Mouse (Mus musculus): ENCODE data around the gene Rps15a.

Gene Rps15a

DNA sequence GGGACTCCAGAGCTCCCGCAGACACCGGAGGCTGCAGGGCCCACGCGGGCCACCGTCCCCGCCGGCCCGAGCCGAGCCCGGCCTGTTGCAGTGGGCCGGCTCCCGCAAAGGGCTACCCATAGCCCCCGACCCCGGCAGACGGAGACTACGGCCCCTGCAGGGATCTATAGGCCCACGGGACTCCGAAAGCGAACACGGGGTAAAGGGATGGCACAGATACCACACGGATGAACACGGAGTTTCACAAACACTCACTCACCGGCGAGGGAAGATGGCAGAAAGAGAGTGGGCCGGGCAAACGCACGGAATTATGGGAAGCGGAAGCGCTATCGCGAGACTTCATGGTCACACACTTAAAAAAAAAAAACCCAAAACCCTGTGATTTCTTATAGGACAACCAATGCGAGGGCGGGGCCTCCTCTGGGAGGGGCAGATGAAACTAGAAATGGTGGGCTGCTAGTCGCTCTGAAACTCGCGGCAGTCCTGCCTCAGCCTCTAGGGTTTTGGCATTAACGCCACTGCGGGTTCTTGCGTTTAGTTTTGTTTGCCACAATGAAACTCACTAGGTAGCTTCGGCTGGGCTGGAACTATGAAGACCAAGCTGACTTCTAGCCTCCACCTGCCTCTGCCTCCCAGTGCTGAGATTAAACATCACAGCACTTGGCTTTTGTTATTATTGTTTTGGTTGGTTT, at the start of gene Rps15a:
Gene Rps15a, minus strand, starts transcription at position 312 of the 692 bp plus-strand sequence.
- DNase-seq (ENCODE audit: low spot score), result peak; percentile 98

DNA sequence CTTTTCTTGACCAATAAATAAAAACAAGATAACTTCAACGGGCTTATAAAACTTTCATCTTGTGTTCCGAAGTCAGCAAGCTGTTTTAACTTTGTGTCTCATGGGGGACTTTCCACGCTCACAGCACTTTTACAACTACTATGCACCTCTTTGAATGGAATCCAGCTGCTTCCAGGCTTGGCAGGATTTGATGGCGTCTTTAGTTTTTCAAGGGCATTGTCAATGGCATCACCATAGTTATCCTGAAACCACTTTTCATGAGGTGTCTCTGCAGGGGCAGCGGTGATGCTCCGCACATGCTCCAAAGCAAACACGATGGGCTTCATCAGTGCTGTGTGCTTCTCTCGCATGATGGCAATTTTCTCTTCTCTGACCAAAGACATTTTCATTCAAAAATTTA, 47.0 kb upstream of the Rps15a start:
- DNase-seq (ENCODE audit: low spot score), result no peak

DNA sequence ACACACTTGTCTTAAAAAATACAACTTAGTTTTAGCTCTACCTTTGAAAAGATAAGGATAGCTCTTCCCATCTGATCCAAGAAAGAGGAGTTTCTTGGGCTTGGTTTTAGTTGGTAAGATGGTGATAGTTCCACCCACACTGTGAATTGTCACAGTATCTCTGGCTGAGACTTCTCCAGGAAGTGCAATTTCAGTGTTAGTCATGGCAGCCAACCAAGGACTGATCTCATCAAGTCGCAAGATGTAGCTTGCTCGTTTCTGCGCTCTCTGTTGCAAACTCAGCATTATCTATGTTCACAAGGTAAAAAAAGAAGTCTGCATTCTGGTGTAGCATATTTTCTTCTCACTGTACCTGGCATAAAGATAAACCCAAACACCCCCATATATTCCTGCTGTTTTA, 44.1 kb upstream of the Rps15a start:
- no peak for DNase-seq (ENCODE audit: low spot score)

DNA sequence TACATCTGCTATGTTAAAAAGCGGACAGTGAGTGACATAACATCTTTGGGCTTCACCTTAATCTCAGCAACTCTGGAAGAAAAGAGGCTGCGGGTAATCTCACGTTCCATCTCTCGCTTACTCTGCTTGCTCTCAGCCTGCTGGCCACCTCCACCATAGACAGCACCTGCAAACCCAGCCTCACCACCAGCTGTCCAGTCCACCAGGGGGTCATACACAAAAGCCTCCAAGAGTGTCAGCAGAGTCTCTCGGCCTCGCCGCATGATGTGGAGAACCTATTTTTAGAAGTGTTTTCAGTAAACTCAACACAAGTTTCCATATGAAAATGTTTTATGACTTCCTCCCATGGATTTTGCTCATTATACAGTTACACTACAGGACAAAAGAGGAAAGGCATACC, 40.5 kb upstream of the Rps15a start:
- no peak for DNase-seq (ENCODE audit: low spot score)

DNA sequence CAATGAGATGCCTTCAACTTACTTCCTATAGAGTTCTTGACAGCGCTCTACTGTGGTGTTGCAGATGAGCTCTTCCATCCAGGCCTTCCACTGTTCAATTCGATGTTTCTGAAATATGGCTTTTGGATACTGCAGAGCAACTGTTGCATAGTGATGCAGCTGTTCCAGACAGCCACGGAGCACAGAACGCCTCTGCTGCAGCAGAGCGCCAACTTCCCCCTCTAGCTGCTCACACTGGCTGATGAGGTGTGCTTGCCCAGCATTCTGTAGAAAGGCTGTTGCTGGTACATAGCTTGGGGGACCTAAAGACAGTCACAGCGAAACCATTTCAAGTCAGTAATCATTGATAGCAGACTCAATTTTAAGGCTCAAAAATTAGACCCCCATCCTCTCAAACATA, 38.2 kb upstream of the Rps15a start:
- DNase-seq (ENCODE audit: low spot score), result no peak

DNA sequence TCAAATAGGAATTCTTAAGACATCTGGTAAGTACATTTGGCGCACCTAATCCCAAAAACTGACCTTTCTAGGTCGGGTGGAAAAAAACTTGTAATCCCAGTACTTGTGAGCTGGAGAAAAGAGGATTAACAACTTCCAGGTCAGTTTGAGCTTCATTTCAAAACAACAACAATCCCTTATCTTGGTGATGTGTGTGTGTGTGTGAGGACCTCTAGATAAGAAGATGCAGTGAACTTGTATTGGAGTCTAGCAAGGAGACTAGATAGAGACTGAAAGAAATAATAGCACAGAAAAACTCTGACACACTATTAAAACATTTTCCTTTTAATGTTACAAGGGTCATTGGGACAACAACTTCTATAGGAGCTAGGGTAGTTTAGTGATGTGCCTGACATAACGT, 27.6 kb upstream of the Rps15a start:
- no peak for DNase-seq (ENCODE audit: low spot score)

DNA sequence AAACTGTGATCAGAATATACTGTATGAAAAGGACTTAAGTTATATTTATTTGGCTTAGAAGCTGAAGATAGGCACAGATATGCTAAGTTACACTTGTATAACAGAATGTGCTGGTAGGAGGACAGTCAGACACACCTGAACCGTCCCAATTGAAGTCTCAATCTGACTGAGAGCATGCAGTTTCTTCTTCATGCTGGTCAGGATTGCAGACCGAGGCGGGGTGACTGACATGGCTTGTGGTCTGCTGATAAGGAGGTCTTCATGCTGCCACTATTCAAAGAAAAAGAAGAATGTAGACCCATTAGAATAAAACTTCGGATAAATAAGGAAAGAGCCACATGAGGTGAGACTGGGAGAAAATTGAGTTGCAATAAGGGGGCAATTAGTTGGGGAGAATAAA, 27.1 kb upstream of the Rps15a start:
- DNase-seq (ENCODE audit: low spot score), result no peak

DNA sequence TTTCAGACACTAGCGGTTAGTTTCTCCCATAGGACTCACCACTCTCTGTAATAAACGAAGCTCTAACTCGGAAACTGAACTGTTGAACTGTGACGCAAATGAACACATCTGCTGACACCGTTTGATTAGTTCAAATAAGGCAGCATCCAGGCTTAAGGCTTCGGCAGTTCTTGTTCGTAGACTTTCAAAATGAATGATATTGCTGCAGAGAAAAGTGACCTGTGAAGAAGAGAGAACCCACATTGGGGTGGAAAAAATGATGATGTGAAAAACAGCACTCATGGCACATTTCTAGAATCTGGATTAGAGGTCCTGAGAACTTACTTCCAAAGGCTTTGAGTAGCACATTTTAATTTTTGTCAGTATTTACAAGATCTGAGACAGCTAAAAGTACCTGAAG, 25.3 kb upstream of the Rps15a start:
- no peak for DNase-seq (ENCODE audit: low spot score)

DNA sequence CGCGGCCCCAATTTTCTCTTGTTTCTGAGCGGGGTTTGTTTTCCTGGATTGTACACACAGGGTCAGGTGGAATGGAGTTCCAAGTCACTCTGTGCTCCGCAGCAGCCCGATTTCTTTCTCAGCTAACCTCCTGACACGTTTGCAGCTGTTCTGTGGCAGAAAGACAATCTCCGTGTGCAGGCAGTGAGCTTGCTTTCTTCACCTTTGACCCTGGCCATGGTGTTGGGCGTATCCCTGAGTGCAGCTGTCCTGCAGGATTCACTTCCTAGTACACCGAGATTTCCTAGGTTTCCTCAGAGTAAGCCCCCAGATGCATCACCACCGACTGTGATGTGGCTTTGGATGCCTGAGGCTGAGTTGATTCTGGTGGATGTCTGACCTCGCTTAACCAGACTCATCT, 19.1 kb upstream of the Rps15a start:
- DNase-seq (ENCODE audit: low spot score), result peak; percentile 4

DNA sequence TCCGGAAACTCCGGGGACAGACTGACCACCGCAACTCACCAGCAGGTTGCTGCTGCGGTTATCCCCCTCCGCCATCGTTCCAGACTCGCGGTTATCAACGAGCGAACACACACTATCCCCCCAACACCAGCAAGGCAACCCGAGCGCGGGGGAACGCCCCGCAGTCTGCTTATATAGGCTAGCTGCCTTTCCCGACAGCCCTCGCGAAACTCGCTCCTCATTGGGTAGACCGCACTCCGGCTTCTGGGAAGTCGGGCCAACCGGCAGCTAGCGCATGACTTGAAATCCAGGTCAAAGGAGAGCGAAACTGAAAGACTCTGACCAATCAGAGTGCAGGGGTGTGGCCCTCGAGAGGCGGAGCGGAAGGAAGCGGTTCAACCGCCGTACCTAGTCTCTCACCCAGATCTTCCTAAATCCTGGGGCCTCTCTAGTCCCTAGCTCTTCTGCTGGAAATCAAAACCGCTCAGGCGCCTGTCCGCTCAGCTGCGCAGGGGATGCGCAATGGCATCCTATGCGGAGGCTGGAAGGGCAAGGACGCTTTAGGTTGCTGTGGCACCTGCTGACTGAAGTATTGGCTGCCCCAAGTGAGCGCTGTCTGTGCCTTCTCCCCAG, 13.5 kb upstream of the Rps15a start, which contains the start of gene Arl6ip1:
Gene Arl6ip1, minus strand, starts transcription at position 233 of the 612 bp plus-strand sequence.
- DNase-seq (ENCODE audit: low spot score), result peak; percentile 98

DNA sequence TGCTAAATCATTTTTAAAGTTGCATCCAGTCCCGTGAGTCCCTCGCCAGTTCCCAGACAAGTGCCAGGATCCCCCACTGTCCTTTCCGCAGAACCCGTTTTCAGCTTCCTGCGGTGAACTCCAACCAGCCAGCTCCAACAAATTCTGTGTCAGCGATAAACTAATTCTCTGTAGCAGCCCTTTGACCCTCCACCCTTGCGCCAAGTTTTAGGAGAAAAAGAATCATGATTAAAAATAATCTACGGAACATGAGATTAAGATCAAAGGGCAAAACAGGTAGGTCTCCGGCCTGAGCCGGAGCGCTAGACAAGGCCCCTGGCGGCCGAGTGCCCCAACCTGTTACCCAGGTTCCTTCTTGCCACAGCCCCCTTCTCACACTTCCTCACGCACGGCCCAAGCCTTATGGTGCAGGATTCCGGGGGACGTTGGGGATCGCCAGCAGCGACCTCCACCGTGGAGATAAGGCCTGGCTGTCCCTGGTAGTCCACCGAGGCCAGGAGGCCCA, 13.0 kb upstream of the Rps15a start:
- DNase-seq (ENCODE audit: low spot score), result peak; percentile 52

DNA sequence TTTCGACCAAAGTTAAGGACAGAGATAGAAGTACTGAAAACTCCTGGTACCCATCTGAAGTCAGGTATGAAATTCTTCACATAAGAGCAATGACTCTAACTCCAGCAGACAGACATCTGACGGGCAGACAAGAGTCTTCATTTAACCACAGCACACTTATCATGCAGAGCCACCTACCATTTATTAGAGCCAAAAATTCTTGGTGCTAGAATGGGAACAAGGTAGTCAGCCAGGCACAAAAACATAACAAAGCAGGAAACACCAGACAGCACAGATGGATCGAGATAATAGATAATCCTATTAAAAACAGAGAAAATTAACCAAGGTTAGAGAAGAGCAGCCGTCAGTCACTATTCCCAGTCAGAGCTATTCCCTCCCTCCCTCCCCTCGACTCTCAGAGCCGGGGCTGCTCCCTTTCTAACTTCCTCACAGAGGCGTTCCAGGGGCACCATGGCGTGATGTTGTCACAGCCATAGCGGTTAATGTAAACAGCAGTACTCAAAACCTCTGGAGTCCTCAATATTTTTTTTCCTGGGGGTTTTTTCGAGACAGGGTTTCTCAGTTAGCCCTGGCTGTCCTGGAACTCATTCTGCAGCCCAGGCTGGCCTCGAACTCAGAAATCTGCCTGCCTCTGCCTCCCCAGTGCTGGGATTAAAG, 10.4 kb upstream of the Rps15a start:
- no peak for DNase-seq (ENCODE audit: low spot score)

DNA sequence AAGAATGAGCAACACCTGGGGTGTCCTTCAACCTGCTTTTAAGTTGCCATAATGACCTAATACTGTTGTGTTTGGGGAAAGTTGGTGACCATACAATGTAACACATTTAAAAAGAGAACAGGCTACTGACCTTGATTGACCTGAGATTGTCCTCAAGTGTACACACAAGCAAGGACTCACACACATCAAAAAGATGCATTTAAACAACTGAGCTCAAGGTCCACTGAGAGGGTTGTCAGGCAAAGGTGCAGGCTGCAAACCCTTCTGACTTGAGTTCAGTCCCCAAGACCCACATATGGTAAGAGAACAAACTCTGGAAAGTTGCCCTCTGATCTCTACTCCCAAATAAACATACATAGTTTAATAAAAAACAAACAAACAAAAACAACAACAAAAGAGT, 9.7 kb upstream of the Rps15a start:
- no peak for DNase-seq (ENCODE audit: low spot score)

DNA sequence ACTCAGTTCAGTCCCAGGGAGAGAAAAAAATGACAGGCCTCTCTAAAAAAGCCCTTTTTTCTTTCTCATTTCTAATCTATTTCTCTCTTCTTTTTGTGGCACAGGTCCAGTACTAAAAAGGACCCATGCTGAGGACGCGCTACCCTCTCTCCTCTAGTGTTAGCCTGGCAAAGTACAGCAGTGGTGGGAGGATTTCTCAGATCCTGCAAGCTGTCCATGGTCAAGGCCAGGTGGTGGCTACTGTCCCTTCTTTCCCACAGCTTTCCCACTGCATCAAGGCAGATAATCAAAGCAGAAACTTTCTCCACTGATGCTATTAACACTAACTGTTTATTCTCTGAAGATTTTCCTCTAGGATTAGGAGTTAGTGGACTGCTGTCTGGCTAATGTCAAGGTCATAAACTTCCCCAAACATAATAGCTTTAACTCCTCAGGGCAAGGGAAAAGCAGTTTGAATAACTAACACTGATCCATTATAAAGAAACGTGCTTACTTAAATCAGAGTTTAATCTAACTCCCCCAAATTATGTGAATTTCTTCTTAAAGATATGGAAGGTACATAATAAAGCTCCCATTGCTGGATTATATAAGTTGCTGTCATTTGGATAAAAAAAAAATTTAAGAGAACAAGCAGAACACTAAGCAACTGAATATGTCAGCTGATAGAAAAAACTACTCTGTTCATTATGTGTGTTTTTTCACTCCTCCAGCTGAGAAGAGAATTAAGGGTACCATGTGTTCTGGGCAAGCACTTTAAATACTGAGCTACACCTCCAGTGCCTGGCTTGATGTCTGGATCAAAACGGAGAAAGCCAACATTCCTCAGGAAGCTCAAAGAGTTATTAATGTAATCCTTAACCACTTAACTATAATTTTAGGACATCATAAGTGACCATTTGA, 7.8 kb upstream of the Rps15a start:
- no peak for DNase-seq (ENCODE audit: low spot score)

DNA sequence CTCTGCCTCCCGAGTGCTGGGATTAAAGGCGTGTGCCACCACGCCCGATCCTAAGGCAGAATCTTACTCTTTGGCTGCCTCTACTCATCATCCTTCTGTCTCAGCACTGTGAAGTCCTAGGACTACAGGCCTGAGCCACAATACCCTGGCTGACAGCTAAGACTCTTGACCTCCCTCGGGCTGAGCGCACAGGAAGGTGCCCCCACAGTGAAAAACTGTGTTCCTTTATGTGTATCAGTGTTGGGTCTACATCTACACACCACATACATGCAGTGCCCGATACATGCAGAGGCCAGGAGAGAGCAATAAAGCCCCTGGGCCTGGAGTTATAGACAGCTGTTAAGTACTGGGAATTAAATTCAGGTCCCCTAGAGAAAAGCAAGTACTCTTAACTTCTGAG, 6.2 kb upstream of the Rps15a start:
- DNase-seq (ENCODE audit: low spot score), result no peak

DNA sequence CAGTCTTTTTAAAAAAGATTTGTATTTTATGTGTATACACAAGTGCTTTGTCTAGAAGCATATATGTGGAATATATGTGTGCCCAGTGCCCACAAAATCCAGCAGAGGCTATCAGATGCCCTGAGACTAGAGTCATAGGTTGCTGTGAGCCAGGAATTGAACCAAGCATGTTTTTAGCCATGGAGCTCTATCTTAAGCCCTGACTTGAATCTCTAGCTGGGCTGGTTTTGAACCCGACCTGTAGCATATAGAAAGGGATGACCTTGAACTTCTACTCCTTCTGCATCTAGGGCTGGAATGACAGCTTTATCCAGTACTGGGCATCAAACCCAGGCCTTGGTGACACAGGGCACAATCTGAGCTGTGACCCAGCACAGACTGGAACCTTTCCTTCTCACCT, 4.7 kb upstream of the Rps15a start:
- DNase-seq (ENCODE audit: low spot score), result no peak

DNA sequence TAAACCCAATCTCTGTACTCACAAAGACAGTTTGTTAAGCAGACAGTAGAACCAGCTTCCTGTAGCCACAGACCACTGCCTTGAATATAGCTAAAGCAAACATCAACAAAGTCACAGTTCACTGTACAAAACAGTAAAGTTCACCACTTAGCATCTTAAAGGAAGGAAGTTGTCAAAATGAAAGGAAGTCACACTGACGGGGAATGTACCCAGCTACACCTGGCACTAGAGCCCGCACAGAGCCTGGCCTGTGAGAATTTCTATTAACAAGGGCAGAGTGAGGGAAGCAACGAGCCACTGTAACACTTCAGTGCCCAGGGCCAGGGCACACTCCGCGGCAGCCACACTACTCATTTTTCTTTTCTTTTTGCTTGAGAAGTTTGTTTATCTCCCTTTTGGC, 4.0 kb upstream of the Rps15a start:
- DNase-seq (ENCODE audit: low spot score), result no peak

DNA sequence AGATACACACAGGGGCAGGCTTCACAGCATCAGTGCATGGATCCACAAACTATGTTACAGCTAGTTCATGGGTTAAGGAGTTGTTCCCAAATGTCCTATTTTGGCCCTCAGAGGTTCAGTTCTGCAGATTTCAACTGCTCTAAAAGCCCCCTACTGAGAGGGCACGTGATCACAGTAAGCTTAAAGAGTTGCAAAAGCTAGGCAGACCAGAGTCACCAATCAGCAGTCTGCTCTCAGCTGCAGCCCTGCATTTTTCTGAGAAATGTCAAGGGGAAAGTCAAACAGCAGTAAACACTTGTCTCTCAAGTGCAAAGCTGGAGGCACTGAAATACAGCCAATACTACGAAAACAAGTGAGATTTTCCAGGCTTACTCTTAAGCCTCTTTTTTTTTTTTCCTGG, 3.2 kb upstream of the Rps15a start:
- no peak for DNase-seq (ENCODE audit: low spot score)

DNA sequence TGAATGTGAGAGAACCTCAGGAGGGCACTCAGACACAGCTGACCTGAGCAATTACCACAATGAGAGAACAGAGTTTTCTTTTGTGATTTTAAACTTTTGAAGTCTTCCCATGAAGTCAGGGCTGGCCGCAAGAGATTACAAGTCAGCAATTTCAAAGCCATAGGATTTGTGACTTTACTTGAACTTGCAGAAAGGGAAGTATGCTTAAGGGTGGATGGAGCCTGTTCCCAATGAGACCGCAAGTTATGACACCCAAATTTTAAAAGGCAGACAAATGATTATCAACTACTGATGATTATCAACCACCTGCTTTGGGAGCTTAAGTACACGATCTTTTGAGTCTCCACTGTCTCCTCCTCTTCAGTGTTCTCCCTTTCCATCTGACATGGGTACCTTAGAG, 2.4 kb upstream of the Rps15a start:
- DNase-seq (ENCODE audit: low spot score), result no peak

DNA sequence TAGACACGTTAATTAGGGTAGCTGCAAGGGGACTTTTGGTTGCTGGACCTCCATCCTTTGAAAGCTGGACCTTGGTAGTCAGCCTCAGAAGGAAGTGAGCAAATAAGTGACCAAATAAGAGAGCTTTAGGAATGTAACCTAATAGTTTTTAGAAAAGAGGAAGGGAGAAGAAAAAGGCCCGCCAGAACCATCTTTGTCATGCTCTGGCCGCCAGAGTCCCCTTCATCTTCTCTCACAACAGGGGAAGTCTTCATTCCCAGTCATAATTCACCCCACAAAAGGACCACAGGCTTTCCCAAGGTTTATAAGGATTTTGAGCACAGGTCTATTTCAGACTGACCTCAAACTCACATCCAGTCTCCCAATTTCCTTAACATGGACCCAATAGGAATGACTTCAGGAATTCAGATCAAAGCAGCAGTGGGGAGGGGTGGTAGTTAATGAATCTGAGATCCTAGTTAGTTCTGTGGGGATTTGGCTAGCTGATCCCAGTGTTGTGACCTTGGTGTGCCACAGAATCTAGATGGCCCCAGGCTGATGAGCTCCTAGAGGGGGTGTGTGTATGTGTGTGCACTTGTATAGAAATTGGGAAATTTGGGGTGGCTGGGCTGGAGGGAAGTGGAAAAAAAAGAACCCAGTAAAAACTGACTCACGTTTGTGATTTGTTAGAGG, 1.7 kb upstream of the Rps15a start:
- DNase-seq (ENCODE audit: low spot score), result peak; percentile 9

DNA sequence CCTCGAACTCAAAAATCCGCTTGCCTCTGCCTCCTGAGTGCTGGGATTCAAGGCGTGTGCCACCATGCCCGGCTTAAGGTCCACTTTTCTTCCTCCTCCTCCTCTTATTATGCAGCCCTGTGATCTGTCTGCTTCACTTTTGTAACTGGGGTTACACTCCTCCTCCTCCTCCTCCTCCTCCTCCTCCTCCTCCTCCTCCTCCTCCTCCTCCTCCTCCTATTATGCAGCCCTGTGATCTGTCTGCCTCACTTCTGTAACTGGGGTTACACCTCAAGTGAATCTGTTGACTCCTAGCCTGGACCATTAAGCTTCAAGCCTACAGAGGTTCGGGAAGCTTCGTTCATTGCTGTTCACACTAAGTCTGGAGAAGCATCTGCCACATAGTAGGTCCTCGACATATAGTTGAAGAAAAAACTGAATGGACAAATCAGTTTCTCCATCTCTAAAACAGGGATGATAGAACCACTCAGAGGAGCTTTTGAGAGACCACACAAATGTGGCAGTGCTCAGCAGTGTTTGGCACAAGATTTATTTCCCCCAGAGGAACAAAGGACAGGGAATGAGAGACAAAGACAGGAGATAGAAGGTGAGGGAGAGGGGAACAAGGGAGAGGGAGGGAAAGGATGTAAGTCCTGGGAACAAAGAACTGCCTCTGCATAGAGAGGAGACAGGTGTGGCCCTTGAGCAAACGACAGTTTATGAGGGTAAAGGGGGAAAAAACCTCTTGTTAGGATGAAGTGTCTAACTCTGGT, 975 bp upstream of the Rps15a start:
- peak; percentile 44 for DNase-seq (ENCODE audit: low spot score)
